Mouse (Mus musculus): ENCODE results near the gene Fcrl5.
"Not testable (repeated sequence)": the region's sequence is repeated elsewhere in the genome, so short reads cannot be mapped to it uniquely, and the experiment has no call there.

Gene Fcrl5

DNA sequence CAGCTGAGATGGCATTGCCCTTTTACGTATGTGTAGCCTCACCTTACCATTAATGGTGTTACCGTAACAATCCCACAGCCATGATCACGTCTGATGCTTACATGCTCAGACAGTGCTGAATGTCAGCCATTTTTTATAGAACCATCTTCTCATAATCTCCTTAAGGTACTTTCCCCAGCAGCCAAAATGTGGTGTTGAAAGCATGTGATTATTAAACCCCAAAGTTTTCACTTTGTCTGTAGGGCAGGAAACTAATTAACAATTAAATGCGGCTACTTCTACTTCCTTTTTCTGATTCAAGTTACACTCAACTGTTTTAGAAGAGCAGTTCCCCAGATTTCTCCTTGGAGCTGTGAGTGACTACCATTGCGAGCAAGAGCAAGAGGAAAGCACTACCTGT is at the start of gene Fcrl5:
Gene Fcrl5 (plus strand): TSS at position 295 of the 400 bp plus-strand sequence.
- no peak for DNase-seq (ENCODE audit: low spot score in 2 of 2)

DNA sequence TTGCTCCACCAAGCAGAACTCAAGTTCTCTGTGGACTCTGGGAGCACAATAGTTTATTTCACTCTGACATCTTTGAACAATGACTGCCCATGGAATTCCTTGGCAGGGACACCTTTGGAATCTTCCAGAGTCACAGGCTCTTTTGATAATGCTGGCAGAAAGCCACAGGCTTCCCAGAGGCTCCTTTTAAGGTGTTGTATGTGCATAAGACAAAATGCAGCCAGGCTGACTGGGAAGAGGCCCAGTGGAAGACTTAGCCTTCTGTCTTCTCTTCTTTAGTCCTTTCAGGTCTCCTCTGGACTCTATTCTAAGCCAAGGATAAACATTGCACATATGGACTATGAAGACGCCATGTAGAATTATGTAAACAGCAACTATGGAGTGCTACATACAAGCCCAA is 44.6 kb upstream of the Fcrl5 start:
- DNase-seq (ENCODE audit: low spot score in 2 of 2): no peak

DNA sequence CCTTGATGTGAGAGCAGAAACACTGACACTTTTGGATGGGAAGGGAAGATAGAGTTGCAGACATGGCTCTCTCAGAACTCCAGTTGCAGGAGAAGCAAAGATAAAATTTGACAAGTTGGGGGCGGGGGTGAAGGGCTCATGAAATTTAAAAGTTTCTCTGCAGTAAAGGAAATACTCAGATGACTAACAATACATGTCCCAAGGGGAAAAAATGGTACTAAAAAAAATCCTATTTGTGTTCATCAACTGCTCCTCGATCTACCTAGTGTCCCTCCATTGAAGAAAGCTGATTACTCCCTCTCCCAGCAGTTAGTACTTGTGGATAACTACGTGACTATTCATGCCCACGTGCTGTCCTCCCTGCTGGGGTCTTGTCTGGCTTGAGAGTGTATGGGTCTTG is 36.8 kb upstream of the Fcrl5 start:
- DNase-seq (ENCODE audit: low spot score in 2 of 2): no peak

GRCm38 (mm10) chr3:87399906-87400305 is 35.7 kb upstream of the Fcrl5 start:
- no peak for DNase-seq (ENCODE audit: low spot score in 2 of 2)

DNA sequence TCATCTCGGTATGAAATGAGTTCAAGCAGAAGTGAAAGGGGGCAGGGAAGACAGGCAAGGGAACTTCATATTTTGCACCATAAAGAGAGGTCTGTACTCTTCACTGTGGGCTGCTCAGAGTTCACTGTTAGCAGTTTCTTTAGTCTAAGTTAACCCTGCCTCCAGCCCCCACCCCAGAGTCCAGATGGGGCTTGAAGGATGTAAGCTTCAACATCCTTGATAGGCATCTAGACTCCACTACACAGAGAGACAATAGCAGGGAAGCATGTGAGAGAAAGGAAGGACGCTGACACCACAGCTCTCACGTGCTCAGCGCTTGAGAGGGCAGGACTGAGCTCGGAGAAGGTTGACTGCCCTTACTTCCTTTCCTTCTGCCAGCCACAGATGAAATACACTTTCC is 34.3 kb upstream of the Fcrl5 start:
- DNase-seq (ENCODE audit: low spot score in 2 of 2): no peak

- DNase-seq (ENCODE audit: low spot score in 2 of 2): no peak
Observed at GRCm38 (mm10) chr3:87408171-87408570, 27.4 kb upstream of the Fcrl5 start.

GRCm38 (mm10) chr3:87409196-87409935 is 26.2 kb upstream of the Fcrl5 start:
- no peak for DNase-seq (ENCODE audit: low spot score in 2 of 2)

DNA sequence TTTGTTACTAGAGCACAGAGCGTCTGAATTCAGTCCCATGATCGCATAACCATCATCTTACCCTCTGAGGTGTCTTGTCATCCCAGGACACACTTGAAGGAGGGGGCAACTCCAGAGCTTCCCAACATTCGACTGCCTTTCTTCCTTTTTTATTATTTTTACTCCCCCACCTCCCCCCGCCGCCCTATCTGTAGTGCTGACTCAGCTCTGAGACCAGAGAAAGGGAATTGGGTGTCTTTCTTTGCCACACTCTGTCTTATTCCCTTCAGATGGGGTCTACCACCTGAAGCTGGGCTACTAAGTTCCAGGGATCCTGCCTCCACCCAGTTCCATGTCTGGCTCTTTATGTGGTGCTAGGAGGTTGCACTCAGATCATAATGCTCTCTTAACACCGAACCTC is 25.0 kb upstream of the Fcrl5 start:
- no peak for DNase-seq (ENCODE audit: low spot score in 2 of 2)

- peak; percentile 7 to 38 for DNase-seq (ENCODE audit: low spot score in 2 of 2)
Observed at GRCm38 (mm10) chr3:87411150-87411549, 24.4 kb upstream of the Fcrl5 start.

GRCm38 (mm10) chr3:87420645-87421044 is 14.9 kb upstream of the Fcrl5 start:
- DNase-seq (ENCODE audit: low spot score in 2 of 2): no peak

GRCm38 (mm10) chr3:87422386-87422910 is 13.1 kb upstream of the Fcrl5 start:
- DNase-seq (ENCODE audit: low spot score in 2 of 2): no peak

GRCm38 (mm10) chr3:87440586-87440985 is 5.0 kb downstream of the Fcrl5 start:
- no peak for DNase-seq (ENCODE audit: low spot score in 2 of 2)

DNA sequence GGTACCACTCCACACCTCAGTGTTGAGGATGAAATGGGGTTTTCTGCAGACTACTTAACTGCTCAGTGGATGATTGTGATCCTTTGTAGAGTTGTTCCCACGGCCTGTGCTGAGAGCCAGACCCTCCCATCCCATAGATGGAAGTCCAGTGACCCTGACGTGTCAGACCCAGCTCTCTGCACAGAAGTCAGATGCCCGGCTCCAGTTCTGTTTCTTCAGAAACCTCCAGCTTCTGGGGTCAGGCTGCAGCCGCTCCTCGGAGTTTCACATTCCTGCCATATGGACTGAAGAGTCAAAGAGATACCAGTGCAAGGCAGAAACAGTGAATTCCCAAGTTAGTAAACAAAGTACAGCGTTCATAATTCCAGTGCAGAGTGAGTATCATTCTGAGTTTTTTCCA is 8.4 kb downstream of the Fcrl5 start:
- DNase-seq (ENCODE audit: low spot score in 2 of 2): no peak

DNA sequence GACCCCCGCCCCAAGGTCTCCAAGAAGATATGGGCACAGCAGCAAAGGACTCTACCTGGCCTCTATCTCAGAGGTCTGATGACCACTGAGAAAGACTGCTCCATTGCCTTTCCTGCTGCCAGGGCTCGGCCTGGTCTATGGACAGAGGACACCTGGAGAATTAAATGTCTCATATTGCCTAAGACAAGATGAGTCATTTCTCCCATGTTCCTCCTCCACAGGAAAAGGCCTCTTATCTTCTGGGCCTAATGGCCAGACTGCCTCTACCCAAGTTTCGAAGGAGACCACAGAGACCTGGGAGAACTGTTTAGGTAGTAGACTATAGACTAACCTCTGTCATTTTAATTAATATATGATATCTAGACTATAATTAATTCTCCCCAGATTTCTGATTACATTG is 29.9 kb downstream of the Fcrl5 start:
- DNase-seq (ENCODE audit: low spot score in 2 of 2): no peak

- no peak for DNase-seq (ENCODE audit: low spot score in 2 of 2)
Observed at GRCm38 (mm10) chr3:87467011-87467410, 31.4 kb downstream of the Fcrl5 start.

DNA sequence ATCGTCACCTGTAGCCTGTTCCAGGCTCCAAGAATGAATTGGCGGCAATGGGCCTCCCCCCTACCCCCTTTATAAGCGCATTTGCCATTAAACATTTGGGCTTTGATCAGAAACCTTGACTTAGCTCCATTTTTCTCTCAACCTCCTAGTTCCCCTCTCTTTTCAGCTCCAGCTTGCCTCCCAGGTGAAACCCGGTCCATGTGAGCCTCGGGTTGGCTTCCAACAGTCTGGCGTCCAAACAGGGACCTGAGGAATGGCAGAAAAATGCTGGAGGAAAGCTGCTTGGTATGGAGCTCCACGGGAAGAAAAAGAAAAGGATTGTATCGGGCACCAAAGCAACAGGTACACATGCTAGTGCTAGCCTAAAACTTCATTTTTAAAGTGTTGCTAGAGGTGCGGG is 31.8 kb downstream of the Fcrl5 start:
- no peak for DNase-seq (ENCODE audit: low spot score in 2 of 2)

- not testable (repeated sequence) for DNase-seq (ENCODE audit: low spot score in 2 of 2)
Observed at GRCm38 (mm10) chr3:87477948-87478347, 42.4 kb downstream of the Fcrl5 start.

DNA sequence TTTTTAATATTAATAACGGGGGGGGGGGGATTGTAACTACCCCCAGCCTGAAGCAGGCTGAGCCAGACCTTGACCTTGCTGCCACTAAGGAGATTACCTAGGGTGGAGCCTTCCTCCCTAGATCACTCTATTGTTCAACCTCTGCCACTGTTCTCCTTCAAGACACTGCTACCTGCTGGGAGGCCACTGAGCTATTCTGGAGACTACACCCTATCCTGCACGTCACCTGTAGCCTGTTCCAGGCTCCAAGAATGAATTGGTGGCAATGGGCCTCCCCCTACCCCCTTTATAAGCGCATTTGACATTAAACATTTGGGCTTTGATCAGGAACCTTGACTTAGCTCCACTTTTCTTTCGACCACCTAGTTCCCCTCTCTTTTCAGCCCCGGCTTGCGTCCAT is 43.0 kb downstream of the Fcrl5 start:
- DNase-seq (ENCODE audit: low spot score in 2 of 2): not testable (repeated sequence)

GRCm38 (mm10) chr3:87479230-87479629 is 43.7 kb downstream of the Fcrl5 start:
- DNase-seq (ENCODE audit: low spot score in 2 of 2): not testable (repeated sequence)

DNA sequence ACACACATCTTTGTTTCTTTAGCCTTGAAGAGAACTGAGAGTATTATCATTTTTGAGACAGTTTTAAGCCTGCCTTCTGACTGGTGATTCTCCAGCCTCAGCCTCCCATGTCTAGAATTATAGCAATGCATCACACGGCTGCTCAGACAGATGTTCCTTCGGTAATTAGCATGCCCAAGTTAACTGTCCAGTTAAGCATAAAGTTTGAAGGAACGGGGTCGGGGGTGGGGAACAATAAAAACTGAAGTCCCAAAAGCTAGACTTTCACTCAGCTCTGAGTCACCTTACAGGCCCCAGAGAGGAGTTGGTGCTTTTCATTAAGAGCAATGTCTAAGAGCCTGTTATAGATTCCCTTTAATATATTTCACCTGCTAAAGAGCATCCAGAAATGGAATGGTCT is 51.8 kb downstream of the Fcrl5 start:
- no peak for DNase-seq (ENCODE audit: low spot score in 2 of 2)

DNA sequence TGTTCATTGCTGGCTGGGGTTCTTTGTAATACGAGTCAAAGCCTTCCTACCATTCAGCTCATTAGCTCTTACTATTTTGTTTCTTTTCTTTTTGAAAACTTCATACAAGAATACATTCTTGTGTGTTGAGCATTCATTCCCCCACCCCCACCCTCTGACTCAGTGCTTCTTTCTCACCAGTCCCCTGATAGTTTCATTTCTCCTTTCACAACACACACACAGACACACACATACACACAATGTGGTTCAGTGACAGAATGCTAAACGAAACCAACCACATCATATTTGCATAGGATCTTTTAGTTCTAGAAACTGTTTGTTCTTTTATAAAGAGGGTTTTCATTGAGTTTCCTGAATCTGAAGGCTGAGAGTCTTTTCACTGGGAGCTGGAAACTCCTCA is 52.3 kb downstream of the Fcrl5 start:
- no peak for DNase-seq (ENCODE audit: low spot score in 2 of 2)

DNA sequence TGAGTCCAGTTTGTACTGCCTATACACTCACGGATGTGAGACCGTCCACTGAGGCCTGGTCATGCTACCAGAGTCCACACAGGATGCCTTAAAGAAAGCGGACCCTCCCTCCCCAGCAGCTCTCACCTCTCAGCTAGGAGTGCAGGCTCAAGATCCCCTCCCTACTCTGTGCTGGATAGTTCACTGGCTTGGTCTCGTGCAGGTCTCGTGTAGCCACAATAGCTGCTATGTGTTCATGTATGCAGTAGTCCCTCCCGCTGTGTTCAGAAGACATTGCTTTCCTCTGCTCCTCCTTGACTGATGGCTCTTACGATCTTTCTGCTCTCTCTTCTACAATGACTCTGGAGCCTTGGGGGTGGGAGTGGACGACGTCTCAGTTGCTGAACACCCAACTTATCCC is 62.7 kb downstream of the Fcrl5 start:
- DNase-seq (ENCODE audit: low spot score in 2 of 2): no peak

GRCm38 (mm10) chr3:87499072-87499471 is 63.5 kb downstream of the Fcrl5 start:
- DNase-seq (ENCODE audit: low spot score in 2 of 2): peak in 1 of 2 experiments; percentile 57

All from urinary bladder, adult 18-20 months (tissue).